Mouse (Mus musculus) adrenal gland, postnatal 36 days (tissue): Measurements from ENCODE around the gene Magi2. TPM values are rescaled to one million over a fixed set of nuclear protein-coding genes. Genes with fewer than 3 reads are reported as not detected.

Experiments used
- DNase-seq, 2 experiments: peaks; one replicate each; pipeline ENCODE4 v3.0.0; 2021; ENCODE audit warnings: mixed read lengths in 1 of 2
- total RNA-seq, 2 experiments: library from RNA; stranded (reverse); gene quantifications; 2 replicates each; pipeline ENCODE4 v1.2.3; 2021

Magi2 gene
- total RNA-seq, 2 experiments from 2014 or later, result 6.1 to 12.5 TPM

- no peak for DNase-seq
Measured at GRCm38 (mm10) chr5:19746865-19747514, 520.2 kb downstream of the Magi2 start.

DNA sequence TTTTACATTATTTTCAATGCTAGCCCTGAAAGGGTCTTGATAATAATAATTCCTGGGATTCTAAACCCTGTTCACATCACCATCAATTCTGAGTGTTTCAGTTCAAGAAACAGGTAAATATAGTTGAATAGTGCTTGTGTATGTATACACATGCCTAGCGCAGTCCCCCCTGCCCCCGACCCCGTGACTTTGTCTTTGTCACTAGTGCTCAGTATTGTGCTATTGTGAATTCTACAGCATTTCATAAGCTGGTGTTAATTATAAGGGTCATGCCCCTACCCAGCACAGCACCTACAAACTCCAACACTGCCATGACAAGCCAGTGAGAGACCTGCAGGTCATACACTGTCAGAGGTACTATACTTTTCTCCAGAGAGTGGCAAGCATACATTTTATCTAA, 520.8 kb downstream of the Magi2 start:
- no peak for DNase-seq

- DNase-seq, result no peak
Measured at GRCm38 (mm10) chr5:19779224-19779623, 552.4 kb downstream of the Magi2 start.

- no peak for DNase-seq
Measured at GRCm38 (mm10) chr5:19780076-19780475, 553.2 kb downstream of the Magi2 start.

- no peak for DNase-seq
Measured at GRCm38 (mm10) chr5:19785320-19785719, 558.5 kb downstream of the Magi2 start.

- no peak for DNase-seq
Measured at GRCm38 (mm10) chr5:19787522-19788144, 560.8 kb downstream of the Magi2 start.

- DNase-seq, result no peak
Measured at GRCm38 (mm10) chr5:19803052-19803769, 576.4 kb downstream of the Magi2 start.

DNA sequence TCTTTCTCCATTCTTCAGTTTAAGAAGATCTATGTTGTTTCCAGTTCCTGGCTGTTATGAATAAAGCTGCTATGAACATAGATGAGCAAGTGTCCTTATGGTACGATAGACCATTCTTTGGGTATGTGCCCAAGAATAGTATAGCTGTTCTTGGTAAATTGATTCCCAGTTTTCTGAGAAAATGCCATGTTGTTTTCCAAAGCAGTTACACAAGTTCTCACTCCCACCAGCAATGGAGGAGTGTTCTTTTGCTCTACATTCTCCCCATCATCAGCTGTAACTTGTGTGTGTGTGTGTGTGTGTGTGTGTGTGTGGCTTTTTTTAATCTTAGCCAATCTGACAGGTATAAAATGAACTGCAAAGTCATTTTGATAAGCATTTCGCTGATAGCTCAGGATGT, 595.7 kb downstream of the Magi2 start:
- DNase-seq, result no peak

DNA sequence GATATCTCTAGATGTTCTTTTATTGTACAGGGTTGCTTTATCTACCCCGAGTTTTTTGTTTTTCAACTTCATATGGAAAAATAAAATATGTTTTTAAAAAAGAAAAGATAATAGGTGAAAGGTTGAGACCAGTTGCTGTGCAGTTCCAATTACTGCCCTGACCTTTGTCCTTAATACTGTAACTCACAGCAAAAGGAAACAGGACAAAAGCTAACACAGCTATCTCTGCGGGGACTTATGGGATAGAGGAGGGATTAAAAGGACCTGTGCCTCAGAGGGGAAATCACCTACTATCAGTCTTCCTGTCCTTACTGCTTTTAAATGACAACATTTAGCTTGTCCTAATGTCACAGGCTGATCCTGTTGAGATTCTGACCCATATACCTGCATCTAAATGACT, 599.1 kb downstream of the Magi2 start:
- no peak for DNase-seq

DNA sequence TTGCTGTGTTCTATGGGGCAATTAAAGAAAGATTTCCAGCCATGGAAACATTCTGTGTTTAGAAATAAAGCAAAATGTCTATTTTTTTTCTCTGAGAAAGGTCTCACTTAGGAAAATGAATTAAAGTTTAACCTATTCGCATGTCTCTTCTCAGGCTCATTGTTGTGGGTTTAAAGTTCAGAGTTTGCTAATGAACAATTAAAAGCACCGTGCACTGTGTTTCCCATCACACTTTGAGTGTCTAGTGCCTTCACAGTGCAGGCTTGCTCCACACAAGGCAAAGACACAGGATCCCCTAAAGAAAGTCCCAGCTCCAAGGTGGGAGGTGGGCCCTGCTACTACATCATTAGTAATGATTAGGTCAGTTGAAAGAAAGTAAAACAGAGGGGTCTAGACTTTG, 602.5 kb downstream of the Magi2 start:
- no peak for DNase-seq

DNA sequence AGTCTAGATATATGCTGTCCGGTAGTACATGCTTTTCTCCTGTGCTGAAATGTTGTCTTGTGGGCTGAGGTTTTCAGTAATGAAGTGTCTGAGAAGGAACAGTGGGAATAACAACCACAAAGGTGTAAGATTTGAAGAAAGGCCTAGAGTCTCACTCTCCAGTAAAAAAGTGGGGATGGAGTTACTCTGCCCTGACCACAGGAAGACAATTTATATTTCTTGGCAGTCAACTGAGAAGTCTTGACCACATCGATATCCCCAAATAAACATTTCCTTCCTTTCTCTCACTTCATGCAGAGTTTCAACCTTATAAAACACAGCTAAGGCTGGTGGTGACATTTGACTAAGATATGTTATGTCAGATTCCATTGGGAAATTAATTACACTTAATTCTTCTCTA, 636.0 kb downstream of the Magi2 start:
- no peak for DNase-seq

GRCm38 (mm10) chr5:19870406-19870805, 643.6 kb downstream of the Magi2 start:
- DNase-seq, result no peak

DNA sequence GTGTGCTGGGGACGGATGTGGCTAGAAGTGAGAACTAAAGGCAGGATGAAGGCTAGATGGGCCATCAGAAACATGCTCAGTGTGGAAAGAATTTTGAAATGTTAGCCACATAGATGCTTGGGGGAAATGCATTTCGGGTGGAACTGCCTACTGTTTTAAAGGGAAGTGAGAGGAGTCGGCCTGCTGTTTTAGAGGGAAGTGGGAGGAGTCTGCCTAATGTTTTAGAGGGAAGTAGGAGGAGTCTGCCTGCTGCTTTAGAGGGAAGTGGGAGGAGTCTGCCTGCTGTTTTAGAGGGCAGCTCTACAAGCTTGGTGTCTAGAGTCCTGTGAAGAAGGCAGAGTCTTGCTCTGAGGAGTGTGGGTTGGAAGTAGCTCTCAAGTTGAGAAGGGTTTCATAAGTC, 664.9 kb downstream of the Magi2 start:
- DNase-seq, result no peak

- DNase-seq, result no peak
Measured at GRCm38 (mm10) chr5:19895893-19896292, 669.1 kb downstream of the Magi2 start.

DNA sequence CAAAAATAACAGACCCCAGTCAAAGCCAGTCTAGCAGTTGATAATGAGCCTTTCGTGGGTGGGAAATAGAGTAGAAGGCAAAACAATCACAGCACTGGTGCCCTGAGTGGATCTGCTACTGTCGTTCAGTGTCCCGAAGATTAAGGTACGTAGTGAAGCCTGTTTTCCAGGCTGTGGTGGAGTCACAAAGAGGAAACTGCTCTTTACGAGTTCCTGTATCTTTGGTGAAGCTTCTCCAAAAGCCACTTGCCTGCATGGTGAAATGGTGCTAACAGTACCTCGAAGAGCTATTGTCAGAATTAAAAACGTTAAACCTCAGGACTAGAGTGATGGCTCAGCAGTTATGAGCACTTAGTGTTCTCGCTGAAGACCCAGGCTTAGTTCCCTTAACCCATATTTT, 674.8 kb downstream of the Magi2 start:
- no peak for DNase-seq

DNA sequence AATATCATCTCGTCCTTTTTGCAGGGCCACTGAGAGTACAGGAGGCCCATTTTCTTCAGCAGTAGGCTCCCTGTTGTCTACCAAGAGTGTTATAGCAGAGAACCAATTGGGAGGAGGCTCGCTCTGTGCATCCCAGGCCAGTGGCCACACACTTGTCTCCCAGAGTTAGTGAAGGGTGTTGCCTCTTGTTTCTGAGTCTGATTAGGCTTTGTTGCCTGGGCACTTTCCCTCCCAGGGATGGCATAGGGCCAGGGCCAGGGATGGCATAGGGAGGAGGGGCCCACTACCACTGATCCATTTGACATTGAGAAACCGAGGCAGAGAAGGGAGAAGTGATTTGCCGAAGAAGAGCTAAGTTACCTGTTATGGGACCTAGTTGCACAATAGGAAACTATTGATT, 679.8 kb downstream of the Magi2 start:
- DNase-seq, result no peak

DNA sequence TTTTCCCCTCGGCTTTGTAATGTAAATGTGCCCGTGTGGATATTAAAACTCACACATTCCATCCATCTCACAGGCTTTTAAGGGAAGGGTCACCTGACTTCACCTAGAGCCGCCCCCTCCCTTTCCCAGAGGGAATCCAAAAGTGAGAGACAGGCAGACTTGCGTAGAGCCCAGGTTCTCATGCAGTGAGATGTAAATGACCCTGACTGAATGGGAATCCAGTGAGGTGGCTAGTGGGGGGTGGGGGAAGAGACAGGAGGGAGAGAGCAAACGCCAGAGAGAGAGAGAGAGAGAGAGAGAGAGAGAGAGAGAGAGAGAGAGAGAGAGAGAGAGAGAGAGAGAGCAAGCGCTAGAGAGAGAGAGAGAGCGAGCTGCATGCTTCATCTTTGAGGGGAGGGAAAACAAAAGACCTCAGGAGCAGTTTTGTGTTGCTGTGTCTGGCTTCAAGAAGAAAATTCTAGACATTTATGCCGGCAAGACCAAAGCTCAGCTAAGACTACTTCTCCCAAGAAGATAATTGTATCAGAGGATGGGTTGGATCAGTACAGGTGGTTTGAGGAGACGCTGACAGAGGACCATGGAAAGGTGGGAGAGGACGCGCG, 680.6 kb downstream of the Magi2 start:
- no peak for DNase-seq

DNA sequence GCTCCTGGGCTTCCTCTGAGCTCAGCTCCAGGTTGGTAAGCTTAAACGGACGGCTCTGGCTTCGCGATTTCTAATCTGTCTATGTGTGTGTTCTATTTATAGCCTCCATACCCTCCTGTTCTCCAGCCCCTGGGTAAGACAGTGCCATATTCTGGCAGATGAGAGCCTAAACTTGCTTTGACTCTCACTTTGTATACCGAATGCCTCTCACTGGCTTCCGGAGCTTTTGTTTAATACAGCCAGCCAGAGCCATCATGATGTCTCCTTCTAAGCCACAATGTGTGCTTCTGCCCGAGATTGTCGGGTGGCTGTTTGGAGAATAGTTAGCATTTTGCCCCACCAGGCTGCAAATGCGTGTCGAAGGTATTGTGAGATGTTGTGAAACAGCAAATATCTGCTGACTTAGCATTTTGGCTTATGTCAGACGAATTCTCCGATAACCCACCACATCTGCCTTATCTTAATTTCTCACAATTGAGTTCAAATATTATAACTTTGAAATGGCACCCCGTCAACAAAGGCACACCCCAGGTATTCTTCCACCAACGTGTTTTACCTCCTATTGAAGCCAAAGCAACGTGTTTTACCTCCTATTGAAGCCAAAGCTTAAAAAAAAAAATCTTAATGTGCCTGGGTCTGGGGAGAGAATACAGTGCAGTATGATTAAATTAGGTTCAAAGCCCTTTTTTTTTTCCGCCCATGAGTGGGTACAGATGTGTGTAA, 681.3 kb downstream of the Magi2 start:
- no peak for DNase-seq

DNA sequence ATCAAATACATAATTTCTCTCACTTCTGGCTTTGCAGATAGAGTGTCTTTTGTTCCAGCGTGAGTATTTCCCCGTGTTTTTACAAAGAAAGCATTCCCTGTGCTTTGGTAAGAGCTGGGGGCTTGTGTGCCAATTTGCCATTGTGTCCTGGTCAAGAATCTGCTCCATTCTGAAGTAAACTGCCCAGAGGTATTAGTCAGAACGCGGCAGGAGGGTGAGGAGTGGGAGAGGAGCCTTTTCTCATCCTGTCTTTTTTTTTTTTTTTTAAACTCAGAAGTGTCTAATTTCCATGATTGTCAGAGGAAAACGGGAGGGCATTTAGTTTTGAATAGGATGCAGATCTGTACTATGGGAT, 681.8 kb downstream of the Magi2 start:
- DNase-seq, result no peak

GRCm38 (mm10) chr5:19909071-19909470, 682.2 kb downstream of the Magi2 start:
- no peak for DNase-seq

- DNase-seq, result no peak
Measured at GRCm38 (mm10) chr5:19909664-19910063, 682.8 kb downstream of the Magi2 start.

DNA sequence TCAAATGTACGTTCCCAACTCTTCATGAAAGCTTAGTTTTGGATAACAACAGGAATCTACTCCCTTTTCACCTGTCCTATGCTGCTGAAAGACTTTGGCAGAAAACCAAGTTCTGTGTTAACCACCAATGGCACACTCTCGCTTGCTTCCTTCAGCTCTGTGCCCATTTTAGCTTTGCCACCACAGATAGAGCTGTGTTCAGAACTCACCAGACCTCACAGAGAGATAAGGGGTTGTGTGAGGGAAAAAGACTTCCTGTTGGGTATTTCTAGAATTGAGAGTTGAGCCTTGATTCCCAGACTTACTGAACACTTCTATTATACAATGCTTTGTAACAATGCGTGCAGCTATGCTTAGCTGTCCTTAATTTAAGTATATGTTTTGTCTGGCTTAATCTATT, 705.3 kb downstream of the Magi2 start:
- no peak for DNase-seq

GRCm38 (mm10) chr5:19933190-19933589, 706.4 kb downstream of the Magi2 start:
- DNase-seq, result no peak
